Mouse (Mus musculus): ENCODE results near the gene Skida1.
"Not testable (repeated sequence)": the region's sequence is repeated elsewhere in the genome, so short reads cannot be mapped to it uniquely, and the experiment has no call there.

Skida1 gene

GRCm38 (mm10) chr2:18048453-18049075 lies at the start of gene Skida1:
Gene Skida1 (minus strand): TSS chr2:18049051.
- no peak for DNase-seq

- no peak for DNase-seq
Observed at GRCm38 (mm10) chr2:18095804-18096203, 47.0 kb upstream of the Skida1 start.

GRCm38 (mm10) chr2:18094319-18094718 lies 45.5 kb upstream of the Skida1 start:
- no peak for DNase-seq

GRCm38 (mm10) chr2:18093858-18094257 lies 45.0 kb upstream of the Skida1 start:
- no peak for DNase-seq

GRCm38 (mm10) chr2:18087695-18088094 lies 38.8 kb upstream of the Skida1 start:
- DNase-seq, result not testable (repeated sequence)

GRCm38 (mm10) chr2:18080182-18080860 lies 31.5 kb upstream of the Skida1 start:
- no peak for DNase-seq

GRCm38 (mm10) chr2:18071947-18072346 lies 23.1 kb upstream of the Skida1 start:
- DNase-seq, result no peak

GRCm38 (mm10) chr2:18068071-18068796 lies 19.4 kb upstream of the Skida1 start:
- no peak for DNase-seq

- DNase-seq, result no peak
Observed at GRCm38 (mm10) chr2:18066436-18066835, 17.6 kb upstream of the Skida1 start.

GRCm38 (mm10) chr2:18065708-18066030 lies 16.8 kb upstream of the Skida1 start:
- no peak for DNase-seq

- peak; percentile 77 for DNase-seq
Observed at GRCm38 (mm10) chr2:18064941-18065707, 16.3 kb upstream of the Skida1 start.

GRCm38 (mm10) chr2:18064356-18064858 lies 15.6 kb upstream of the Skida1 start:
- peak; percentile 92 for DNase-seq

- peak; percentile 73 for DNase-seq
Observed at GRCm38 (mm10) chr2:18063763-18064251, 15.0 kb upstream of the Skida1 start.

GRCm38 (mm10) chr2:18060396-18060795 lies 11.5 kb upstream of the Skida1 start:
- DNase-seq, result no peak

GRCm38 (mm10) chr2:18059891-18060290 lies 11.0 kb upstream of the Skida1 start:
- DNase-seq, result no peak

- DNase-seq, result no peak
Observed at GRCm38 (mm10) chr2:18059063-18059462, 10.2 kb upstream of the Skida1 start.

- DNase-seq, result no peak
Observed at GRCm38 (mm10) chr2:18058146-18058708, 9.4 kb upstream of the Skida1 start.

GRCm38 (mm10) chr2:18057336-18058145 lies 8.7 kb upstream of the Skida1 start:
- DNase-seq, result peak; percentile 75

- DNase-seq, result peak; percentile 97
Observed at GRCm38 (mm10) chr2:18056786-18057255, 8.0 kb upstream of the Skida1 start.

- DNase-seq, result peak; percentile 96
Observed at GRCm38 (mm10) chr2:18055929-18056785, 7.3 kb upstream of the Skida1 start.

Measured in lung, postnatal 36 days (tissue).